In the genomic region with DNA sequence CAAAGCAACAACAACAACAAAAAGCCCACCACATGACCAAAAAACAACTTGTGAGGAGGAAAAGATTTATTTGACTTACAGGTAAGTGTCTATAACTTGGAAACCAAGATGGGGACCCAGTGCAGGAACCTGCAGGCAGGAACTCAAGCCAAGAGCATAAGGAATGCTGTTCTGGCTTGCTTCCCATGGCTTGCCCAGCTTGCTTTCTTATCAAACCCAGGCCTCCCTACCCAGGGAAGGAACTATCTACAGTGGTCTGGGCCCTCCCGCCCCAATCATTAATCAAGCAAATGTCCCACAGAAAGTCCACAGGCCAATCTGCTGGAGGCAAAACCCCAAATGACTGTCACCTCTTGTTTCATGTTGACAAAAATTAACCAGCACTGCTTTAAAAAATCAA, we compare ENCODE assay signal across 33 mouse cellular contexts. TPM values are rescaled to one million over a fixed set of nuclear protein-coding genes. Genes with fewer than 3 reads are reported as not detected.
"Had no signal": no experiment of that assay in that cellular context is flagged by ENCODE, and none has a peak within 500 bp of the region (broad histone marks: within the 10 kb centered on the region; RNA-seq: fewer than 3 reads in every experiment).

No protein-coding gene starts in this region.

- H3K36me3 ChIP-seq: embryonic facial prominence, embryonic 10.5 days; embryonic facial prominence, embryonic 12.5 days; embryonic facial prominence, embryonic 13.5 days; embryonic facial prominence, embryonic 15.5 days; forebrain, embryonic 10.5 days; forebrain, embryonic 12.5 days; forebrain, embryonic 15.5 days had no signal

- H3K4me2 ChIP-seq: embryonic facial prominence, embryonic 12.5 days; embryonic facial prominence, embryonic 13.5 days; embryonic facial prominence, embryonic 15.5 days; forebrain, embryonic 12.5 days; forebrain, embryonic 13.5 days; forebrain, embryonic 15.5 days had no signal

- ATAC-seq: forebrain, embryonic 13.5 days; forebrain, embryonic 14.5 days; forebrain, embryonic 15.5 days; forebrain, embryonic 16.5 days; forebrain, postnatal 0 days had no signal

- H3K9me3 ChIP-seq: embryonic facial prominence, embryonic 10.5 days; embryonic facial prominence, embryonic 12.5 days; embryonic facial prominence, embryonic 13.5 days; embryonic facial prominence, embryonic 15.5 days; forebrain, embryonic 10.5 days; forebrain, embryonic 12.5 days; forebrain, embryonic 13.5 days; forebrain, embryonic 15.5 days had no signal

- H3K9ac ChIP-seq: embryonic facial prominence, embryonic 12.5 days; embryonic facial prominence, embryonic 13.5 days; embryonic facial prominence, embryonic 15.5 days; forebrain, embryonic 12.5 days; forebrain, embryonic 13.5 days; forebrain, embryonic 15.5 days; forebrain, postnatal 0 days had no signal

- H3K27ac ChIP-seq: embryonic facial prominence, embryonic 10.5 days; embryonic facial prominence, embryonic 12.5 days; embryonic facial prominence, embryonic 13.5 days; embryonic facial prominence, embryonic 15.5 days; forebrain, embryonic 10.5 days; forebrain, embryonic 12.5 days; forebrain, embryonic 13.5 days; forebrain, embryonic 15.5 days; gastrocnemius, adult 2 months had no signal

- DNase-seq: cerebellum, adult 18-20 months; cerebellum, adult 2 months; cerebellum, adult 8-10 months; cerebellum, adult 9-10 months; cerebellum, adult 9-11 months; cerebellum, postnatal 10 days; cerebellum, postnatal 14 days; cerebellum, postnatal 25 days; cerebellum, postnatal 36 days; embryo, embryonic 11 days; forebrain, postnatal 0 days; gastrocnemius, adult 2 months; gastrocnemius, postnatal 10 days; gastrocnemius, postnatal 14 days; gastrocnemius, postnatal 25 days; gastrocnemius, postnatal 36 days; heart, adult 11 months had no signal

- H3K27me3 ChIP-seq: embryonic facial prominence, embryonic 12.5 days; embryonic facial prominence, embryonic 13.5 days; embryonic facial prominence, embryonic 15.5 days; forebrain, embryonic 12.5 days; forebrain, embryonic 13.5 days; forebrain, embryonic 15.5 days had no signal

- H3K4me3 ChIP-seq: embryonic facial prominence, embryonic 10.5 days; embryonic facial prominence, embryonic 12.5 days; embryonic facial prominence, embryonic 13.5 days; embryonic facial prominence, embryonic 15.5 days; erythroblast, embryonic 14.5 days; forebrain, embryonic 10.5 days; forebrain, embryonic 12.5 days; forebrain, embryonic 13.5 days; forebrain, embryonic 15.5 days; gastrocnemius, adult 2 months had no signal

- H3K4me1 ChIP-seq: embryonic facial prominence, embryonic 10.5 days; embryonic facial prominence, embryonic 12.5 days; embryonic facial prominence, embryonic 13.5 days; embryonic facial prominence, embryonic 15.5 days; forebrain, embryonic 10.5 days; forebrain, embryonic 12.5 days; forebrain, embryonic 13.5 days; forebrain, embryonic 15.5 days had no signal

RNA-seq across cellular contexts. Expression of gene Gm20537, which starts 36.1 kb away (rescaled TPM):
- total RNA-seq: common myeloid progenitor, adult 5-6 weeks; gastrocnemius, adult 18-20 months; gastrocnemius, adult 2 months; gastrocnemius, postnatal 10 days; granulocyte monocyte progenitor cell, adult 5-6 weeks had no signal
- polyA plus RNA-seq: embryonic facial prominence, embryonic 11.5 days; erythroblast, embryonic 14.5 days; forebrain, postnatal 0 days; gonadal fat pad, adult 2 months had no signal
